Mouse (Mus musculus): ENCODE results near the gene Mlec. TPM values are rescaled to one million over a fixed set of nuclear protein-coding genes. Genes with fewer than 3 reads are reported as not detected.
"Not testable (repeated sequence)": the region's sequence is repeated elsewhere in the genome, so short reads cannot be mapped to it uniquely, and the experiment has no call there.

Gene Mlec
- polyA plus RNA-seq, 1 experiment from 2014 or later = 23.7 TPM

- no peak for ATAC-seq (ENCODE audit: insufficient read depth)
- H3K9me3 ChIP-seq (replicated peaks) = no peaks in the 10 kb centered on the region
- H3K9ac ChIP-seq = no peak overlapping the region
- H3K4me3 ChIP-seq (replicated peaks) = no peak overlapping the region
- peaks cover 60% of the 10 kb centered on the region for H3K36me3 ChIP-seq (replicated peaks)
- H3K4me1 ChIP-seq (replicated peaks) = peaks cover 42% of the 10 kb centered on the region
- H3K27me3 ChIP-seq = no peaks in the 10 kb centered on the region
- no peak overlapping the region for H3K4me2 ChIP-seq
- WGBS (ENCODE audit: insufficient replicate concordance) = 75% methylated on average over 14 of the region's 14 CpGs
- no peak overlapping the region for H3K27ac ChIP-seq (replicated peaks)
Measured at GRCm38 (mm10) chr5:115149675-115150459, 8.1 kb downstream of the Mlec start.

DNA sequence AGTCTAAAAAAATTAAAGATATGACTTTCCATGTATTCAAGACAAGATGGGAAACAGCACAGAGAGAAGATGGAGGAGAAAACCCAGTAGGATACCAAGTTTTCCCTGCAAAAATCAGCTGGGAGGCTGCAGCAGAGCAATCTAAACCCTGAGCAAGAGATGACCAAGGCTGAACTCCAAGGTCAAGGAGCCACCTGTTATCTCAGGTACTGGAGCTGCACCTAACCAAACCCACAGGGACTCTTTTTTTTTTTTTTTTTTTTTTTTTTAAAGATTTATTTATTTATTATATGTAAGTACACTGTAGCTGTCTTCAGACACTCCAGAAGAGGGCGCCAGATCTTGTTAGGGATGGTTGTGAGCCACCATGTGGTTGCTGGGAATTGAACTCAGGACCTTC is 9.1 kb downstream of the Mlec start:
- H3K4me3 ChIP-seq (replicated peaks); H3K27ac ChIP-seq (replicated peaks); H3K9me3 ChIP-seq (replicated peaks); H3K27me3 ChIP-seq; H3K4me2 ChIP-seq; ATAC-seq (ENCODE audit: insufficient read depth); H3K9ac ChIP-seq: not testable (repeated sequence)
- no CpG with 5 or more reads among the region's 1 CpGs for WGBS (ENCODE audit: insufficient replicate concordance)
- Histone ChIP-seq H3K36me3 (replicated peaks) (peaks cover 69% of the 10 kb centered on the region), H3K4me1 (replicated peaks) (peaks cover 32% of the 10 kb centered on the region)

DNA sequence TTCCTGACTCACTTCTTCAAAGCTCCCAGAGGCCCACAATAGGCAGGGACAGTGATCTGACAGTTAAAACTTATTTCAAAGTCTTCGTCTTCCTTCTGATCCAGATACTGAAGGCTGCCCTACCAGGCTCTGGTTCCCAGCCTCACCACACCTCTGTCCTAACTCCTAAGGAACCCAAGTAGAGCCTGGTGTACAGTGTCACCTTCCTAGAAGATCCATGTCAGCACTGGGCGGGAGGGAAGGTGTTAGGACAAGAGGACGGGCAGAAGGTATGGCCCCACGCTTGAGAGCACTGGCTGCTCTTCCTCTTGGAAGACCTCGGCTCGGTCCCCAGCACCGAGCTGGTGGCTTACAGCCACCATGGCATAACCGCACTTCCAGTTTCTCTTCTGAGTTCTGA is 9.6 kb downstream of the Mlec start:
- no peak overlapping the region for H3K4me2 ChIP-seq
- ATAC-seq (ENCODE audit: insufficient read depth) = no peak; the same call in 1 of the 2 replicates
- 82% methylated on average over 8 of the region's 8 CpGs for WGBS (ENCODE audit: insufficient replicate concordance)

DNA sequence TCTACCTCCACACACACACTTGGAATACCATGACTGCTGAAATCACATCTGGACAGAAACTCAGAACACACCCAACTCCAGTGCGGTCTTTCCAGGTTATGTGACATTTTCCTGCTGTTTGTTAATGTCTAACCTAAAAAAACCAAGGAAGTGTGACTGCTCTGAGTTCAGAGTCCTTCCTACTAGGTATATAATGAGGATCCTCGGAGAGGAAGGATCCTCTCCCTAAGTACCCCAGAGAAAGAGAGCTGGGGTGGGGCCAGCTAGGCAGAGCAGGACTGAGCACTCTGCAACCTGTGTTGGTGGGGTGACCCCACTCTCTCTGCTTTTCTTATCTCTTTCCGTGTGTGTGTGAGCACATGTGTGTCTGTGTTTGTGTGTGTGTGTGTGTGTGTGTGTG is 10.6 kb downstream of the Mlec start:
- Histone ChIP-seq H3K4me2 (no peak overlapping the region), H3K27ac (replicated peaks) (no peak overlapping the region), H3K9ac (no peak overlapping the region), H3K4me1 (replicated peaks) (peaks cover 17% of the 10 kb centered on the region), H3K9me3 (replicated peaks) (no peaks in the 10 kb centered on the region), H3K4me3 (replicated peaks) (no peak overlapping the region), H3K27me3 (no peaks in the 10 kb centered on the region), H3K36me3 (replicated peaks) (peaks cover 69% of the 10 kb centered on the region)
- 71% methylated on average over 3 of the region's 3 CpGs for WGBS (ENCODE audit: insufficient replicate concordance)
- no peak for ATAC-seq (ENCODE audit: insufficient read depth)

More for the DNA sequence above, 9.6 kb downstream of the Mlec start:
- Histone ChIP-seq H3K9me3 (replicated peaks) (no peaks in the 10 kb centered on the region), H3K4me1 (replicated peaks) (peaks cover 27% of the 10 kb centered on the region), H3K27ac (replicated peaks) (no peak overlapping the region), H3K9ac (no peak overlapping the region), H3K27me3 (no peaks in the 10 kb centered on the region), H3K4me3 (replicated peaks) (no peak overlapping the region), H3K36me3 (replicated peaks) (peaks cover 69% of the 10 kb centered on the region)

GRCm38 (mm10) chr5:115146747-115147130 is 11.2 kb downstream of the Mlec start:
- H3K27me3 ChIP-seq = no peaks in the 10 kb centered on the region
- ATAC-seq (ENCODE audit: insufficient read depth) = no peak
- peaks cover 69% of the 10 kb centered on the region for H3K36me3 ChIP-seq (replicated peaks)

DNA sequence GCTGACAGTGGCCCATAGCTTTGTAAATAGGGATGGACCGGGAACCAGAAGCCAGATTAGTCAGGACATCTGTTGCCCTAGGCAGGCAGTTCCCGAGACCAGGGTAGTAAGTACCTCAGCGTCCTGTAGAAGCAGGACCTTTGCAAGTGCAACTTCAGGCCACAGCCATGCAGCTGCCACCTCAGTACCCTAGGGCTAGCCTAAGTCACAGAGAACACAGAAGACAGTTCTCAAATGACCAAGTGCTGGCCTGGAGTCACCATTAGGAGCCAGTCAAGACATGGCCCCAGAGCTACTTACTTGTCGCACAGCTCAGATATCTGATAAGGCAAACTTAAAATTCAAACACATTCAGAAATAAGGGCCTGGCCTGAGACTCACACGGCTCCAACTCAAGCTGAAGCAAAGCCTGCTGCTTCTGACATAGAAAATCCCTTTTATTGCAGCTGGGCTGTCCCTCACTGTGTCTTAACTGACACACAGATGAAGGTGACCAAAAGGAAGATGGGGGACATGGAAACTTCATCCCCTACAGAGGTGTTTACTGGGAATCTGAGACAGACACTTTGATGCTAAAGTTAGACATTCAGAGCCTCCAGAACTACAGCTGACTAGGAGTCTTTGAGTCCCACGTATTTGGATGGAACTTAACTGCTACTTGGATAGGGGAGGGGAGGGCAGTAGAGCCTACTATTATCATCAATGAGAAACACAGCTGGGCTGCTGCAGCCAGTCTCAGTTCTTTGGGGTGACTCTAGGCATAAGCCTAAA is 11.8 kb downstream of the Mlec start:
- no peak for ATAC-seq (ENCODE audit: insufficient read depth)
- Histone ChIP-seq H3K4me3 (replicated peaks) (no peak overlapping the region), H3K4me1 (replicated peaks) (peaks cover 9% of the 10 kb centered on the region; the same call in 1 of the 2 replicates), H3K9ac (no peak overlapping the region), H3K36me3 (replicated peaks) (peaks cover 69% of the 10 kb centered on the region), H3K9me3 (replicated peaks) (no peaks in the 10 kb centered on the region), H3K27ac (replicated peaks) (no peak overlapping the region), H3K27me3 (no peaks in the 10 kb centered on the region), H3K4me2 (no peak overlapping the region)
- 65% methylated on average over 6 of the region's 6 CpGs for WGBS (ENCODE audit: insufficient replicate concordance)

More at GRCm38 (mm10) chr5:115146747-115147130, 11.2 kb downstream of the Mlec start:
- Histone ChIP-seq H3K9me3 (replicated peaks) (no peaks in the 10 kb centered on the region), H3K27ac (replicated peaks) (no peak overlapping the region), H3K4me2 (no peak overlapping the region), H3K9ac (no peak overlapping the region), H3K4me3 (replicated peaks) (no peak overlapping the region), H3K4me1 (replicated peaks) (peaks cover 13% of the 10 kb centered on the region; the same call in 1 of the 2 replicates)

DNA sequence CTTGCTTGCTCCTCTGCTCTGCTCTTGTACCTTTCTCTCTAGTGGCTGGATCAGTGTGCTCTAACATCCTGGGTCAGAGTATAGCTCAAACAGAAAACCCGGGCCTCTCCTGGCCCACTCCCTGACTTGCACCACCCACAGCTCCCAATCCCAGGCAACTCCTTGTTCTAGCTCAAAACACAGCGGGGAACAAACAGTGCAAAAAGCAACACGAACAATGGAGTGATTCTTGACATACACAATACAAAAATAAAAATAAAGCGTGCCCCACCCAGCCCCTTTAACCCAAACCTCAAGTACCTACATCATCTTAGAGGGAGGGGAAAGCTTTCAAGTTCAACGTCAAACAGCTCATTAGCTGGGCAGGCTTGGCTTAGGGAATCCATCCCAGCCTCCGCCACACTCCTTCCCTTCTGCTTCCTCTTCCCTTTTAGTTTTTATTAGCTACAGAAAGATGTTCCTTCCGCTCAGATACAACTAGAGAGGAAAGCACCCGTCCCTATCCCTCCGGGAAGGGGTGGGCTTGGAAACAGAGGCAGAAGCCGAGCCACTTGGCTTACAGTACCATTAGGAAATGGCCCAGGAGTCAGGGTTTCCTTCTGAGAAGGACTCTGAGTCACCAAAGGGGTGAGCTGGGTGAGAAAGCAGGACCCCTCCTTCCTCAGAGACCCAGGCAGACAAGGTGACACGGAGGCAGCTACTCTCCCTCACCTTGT is 12.6 kb downstream of the Mlec start:
- Histone ChIP-seq H3K4me2 (no peak overlapping the region), H3K27me3 (no peaks in the 10 kb centered on the region), H3K27ac (replicated peaks) (no peak overlapping the region), H3K4me3 (replicated peaks) (no peak overlapping the region), H3K9ac (no peak overlapping the region), H3K9me3 (replicated peaks) (no peaks in the 10 kb centered on the region), H3K36me3 (replicated peaks) (peaks cover 61% of the 10 kb centered on the region), H3K4me1 (replicated peaks) (peaks cover 5% of the 10 kb centered on the region; the same call in 1 of the 2 replicates)
- 73% methylated on average over 11 of the region's 11 CpGs for WGBS (ENCODE audit: insufficient replicate concordance)
- no peak for ATAC-seq (ENCODE audit: insufficient read depth)

- H3K4me2 ChIP-seq = no peak overlapping the region
- no peaks in the 10 kb centered on the region for H3K4me1 ChIP-seq (replicated peaks)
- no peaks in the 10 kb centered on the region for H3K27me3 ChIP-seq
- H3K9me3 ChIP-seq (replicated peaks) = no peaks in the 10 kb centered on the region
- H3K4me3 ChIP-seq (replicated peaks) = no peak overlapping the region
- ATAC-seq (ENCODE audit: insufficient read depth) = no peak
- WGBS (ENCODE audit: insufficient replicate concordance) = 72% methylated on average over 6 of the region's 6 CpGs
- no peak overlapping the region for H3K27ac ChIP-seq (replicated peaks)
- H3K36me3 ChIP-seq (replicated peaks) = peaks cover 52% of the 10 kb centered on the region
- no peak overlapping the region for H3K9ac ChIP-seq
Measured at GRCm38 (mm10) chr5:115144471-115144870, 13.5 kb downstream of the Mlec start.

DNA sequence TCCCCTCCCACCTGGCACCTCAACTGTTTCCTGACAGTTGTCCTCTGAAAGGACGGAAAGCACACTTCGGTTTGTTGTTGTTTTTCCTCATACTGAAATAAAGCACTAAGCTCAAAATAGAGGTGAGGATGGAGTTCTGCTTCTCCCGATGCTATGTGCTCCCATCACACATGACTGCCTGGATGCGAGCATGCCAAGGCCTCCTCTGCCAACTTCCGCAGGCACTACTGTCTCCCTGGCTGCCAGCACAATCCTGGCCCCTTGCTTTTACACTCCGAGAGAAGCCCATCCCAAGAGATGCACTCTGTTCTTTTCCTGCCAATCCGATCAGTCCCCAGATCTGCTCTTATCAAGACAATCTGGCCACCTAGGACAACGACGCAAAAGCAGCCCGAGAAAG is 14.4 kb downstream of the Mlec start:
- no peaks in the 10 kb centered on the region for H3K4me1 ChIP-seq (replicated peaks)
- 65% methylated on average over 10 of the region's 10 CpGs for WGBS (ENCODE audit: insufficient replicate concordance)
- no peaks in the 10 kb centered on the region for H3K27me3 ChIP-seq
- H3K9me3 ChIP-seq (replicated peaks) = no peaks in the 10 kb centered on the region
- no peak overlapping the region for H3K9ac ChIP-seq
- no peak overlapping the region for H3K4me3 ChIP-seq (replicated peaks)
- H3K27ac ChIP-seq (replicated peaks) = no peak overlapping the region
- no peak overlapping the region for H3K4me2 ChIP-seq
- no peak for ATAC-seq (ENCODE audit: insufficient read depth)
- H3K36me3 ChIP-seq (replicated peaks) = peaks cover 45% of the 10 kb centered on the region

DNA sequence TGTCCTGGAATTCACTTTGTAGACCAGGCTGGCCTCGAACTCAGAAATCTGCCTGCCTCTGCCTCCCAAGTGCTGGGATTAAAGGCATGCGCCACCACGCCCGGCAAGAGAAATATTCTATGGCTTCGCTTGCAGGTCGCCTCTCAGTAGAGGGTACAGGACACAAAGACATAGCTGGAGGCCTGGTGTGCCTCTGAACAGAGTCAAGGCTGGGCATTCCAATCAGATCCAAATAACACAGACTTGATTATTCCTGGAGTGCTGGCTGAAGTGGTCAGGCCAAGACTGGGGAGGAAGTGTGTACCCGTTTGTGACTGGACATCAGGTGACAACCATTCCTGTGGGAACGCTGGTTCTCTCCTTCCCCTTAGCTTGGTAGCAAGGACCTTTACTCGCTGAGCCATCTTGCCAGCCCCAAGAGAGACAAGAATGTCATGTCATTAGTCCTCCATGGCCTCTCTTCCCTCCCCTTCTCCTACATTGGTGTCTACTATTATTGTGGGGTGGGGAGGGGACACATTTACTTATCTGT is 15.7 kb downstream of the Mlec start:
- Histone ChIP-seq H3K4me2 (no peak overlapping the region), H3K9ac (no peak overlapping the region), H3K27ac (replicated peaks) (no peak overlapping the region), H3K9me3 (replicated peaks) (no peaks in the 10 kb centered on the region), H3K4me3 (replicated peaks) (no peak overlapping the region), H3K4me1 (replicated peaks) (no peaks in the 10 kb centered on the region), H3K27me3 (peaks cover 7% of the 10 kb centered on the region; the same call in 1 of the 2 replicates), H3K36me3 (replicated peaks) (peaks cover 31% of the 10 kb centered on the region)
- no peak for ATAC-seq (ENCODE audit: insufficient read depth)
- WGBS (ENCODE audit: insufficient replicate concordance) = 64% methylated on average over 9 of the region's 9 CpGs

DNA sequence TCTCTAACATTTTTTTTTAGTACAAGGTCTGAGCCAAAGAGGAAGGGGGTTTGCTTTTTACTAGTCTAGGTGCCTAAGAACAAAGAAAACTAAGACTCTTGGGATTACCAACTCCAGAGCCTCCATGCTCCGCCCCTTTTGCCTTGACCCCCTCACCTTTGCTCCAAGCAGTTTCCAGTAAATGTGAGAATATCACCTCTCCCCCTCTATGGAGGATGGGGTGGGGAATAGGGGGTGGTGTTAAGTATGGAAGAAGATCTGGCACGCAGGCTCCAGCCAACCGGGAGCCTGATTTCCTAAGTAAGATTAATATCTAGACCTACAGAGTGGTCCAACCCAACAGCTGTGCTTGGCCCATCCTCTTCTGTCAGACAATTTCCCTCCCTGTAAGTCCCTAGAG is 17.3 kb downstream of the Mlec start:
- no peak overlapping the region for H3K27ac ChIP-seq (replicated peaks)
- 0 out of 2 replicates have a peak, but pooled peaks cover 16% of the 10 kb centered on the region for H3K36me3 ChIP-seq (replicated peaks)
- WGBS (ENCODE audit: insufficient replicate concordance) = 41% methylated on average over 3 of the region's 3 CpGs
- H3K4me3 ChIP-seq (replicated peaks) = no peak overlapping the region
- ATAC-seq (ENCODE audit: insufficient read depth) = no peak
- H3K9me3 ChIP-seq (replicated peaks) = no peaks in the 10 kb centered on the region
- no peak overlapping the region for H3K9ac ChIP-seq
- H3K4me2 ChIP-seq = no peak overlapping the region
- H3K27me3 ChIP-seq = peaks cover 22% of the 10 kb centered on the region
- no peaks in the 10 kb centered on the region for H3K4me1 ChIP-seq (replicated peaks)

Measured in liver, embryonic 15.5 days (tissue).